Mouse (Mus musculus) heart, embryonic 13.5 days (tissue): ENCODE measurements around the gene Supt20. TPM values are rescaled to one million over a fixed set of nuclear protein-coding genes. Genes with fewer than 3 reads are reported as not detected.

Experiments used
- ATAC-seq: fragments of 200-750 bp; cut with Nextera tagmentation; 2 replicates; pipeline ENCODE4 v1.8.0; 2017; ENCODE audit warnings: moderate TSS enrichment; ENCODE audit not compliant: insufficient number of reproducible peaks, low FRiP score, low TSS enrichment; ENCODE audit errors: extremely low read depth
- H3K27ac ChIP-seq: fragments of 300-500 bp; sonication (generic); replicated peaks from 2 replicates; pipeline ENCODE4 v1.5.1; 2015; ENCODE audit warnings: moderate library complexity, mild to moderate bottlenecking, inconsistent platforms
- H3K27me3 ChIP-seq: fragments of 300-500 bp; sonication (generic); replicated peaks from 2 replicates; pipeline ENCODE4 v1.6.1; 2015; ENCODE audit warnings: mild to moderate bottlenecking, inconsistent platforms
- H3K36me3 ChIP-seq: fragments of 300-500 bp; sonication (generic); 2 replicates; pipeline ENCODE4 v1.6.1; 2015; ENCODE audit warnings: mild to moderate bottlenecking, inconsistent platforms
- H3K4me1 ChIP-seq: fragments of 300-500 bp; sonication (generic); 2 replicates; pipeline ENCODE4 v1.6.1; 2015; ENCODE audit warnings: inconsistent platforms
- H3K4me2 ChIP-seq: fragments of 300-500 bp; sonication (generic); 2 replicates; pipeline ENCODE4 v1.6.1; 2015; ENCODE audit warnings: inconsistent platforms, mild to moderate bottlenecking, moderate library complexity
- H3K4me3 ChIP-seq: fragments of 300-500 bp; sonication (generic); 2 replicates; pipeline ENCODE4 v1.5.1; 2015; ENCODE audit warnings: moderate library complexity, mild to moderate bottlenecking, inconsistent platforms
- H3K9ac ChIP-seq: fragments of 300-500 bp; sonication (generic); 2 replicates; pipeline ENCODE4 v1.6.1; 2015; ENCODE audit warnings: inconsistent platforms, mild to moderate bottlenecking, moderate library complexity
- H3K9me3 ChIP-seq: fragments of 300-500 bp; sonication (generic); 2 replicates; pipeline ENCODE4 v1.6.1; 2016; ENCODE audit warnings: inconsistent platforms
- WGBS: fragments of 180-500 bp; shearing (Covaris S2); methylation state at CpG from one replicate; pipeline ENCODE4 v1.1.7; 2015; ENCODE audit warnings: mixed read lengths; 5-methylcytosine and 5-hydroxymethylcytosine counted together
- polyA plus RNA-seq: library from polyadenylated mRNA; unstranded; fragments of >200 nt; fragmentation: Nextera tagmentation; extraction: Ambion mirVana; gene quantifications from 2 replicates; pipeline ENCODE4 v1.2.1, GENCODE M21; 2015

Gene Supt20
- polyA plus RNA-seq, 1 experiment from 2014 or later = 61.4 TPM

DNA sequence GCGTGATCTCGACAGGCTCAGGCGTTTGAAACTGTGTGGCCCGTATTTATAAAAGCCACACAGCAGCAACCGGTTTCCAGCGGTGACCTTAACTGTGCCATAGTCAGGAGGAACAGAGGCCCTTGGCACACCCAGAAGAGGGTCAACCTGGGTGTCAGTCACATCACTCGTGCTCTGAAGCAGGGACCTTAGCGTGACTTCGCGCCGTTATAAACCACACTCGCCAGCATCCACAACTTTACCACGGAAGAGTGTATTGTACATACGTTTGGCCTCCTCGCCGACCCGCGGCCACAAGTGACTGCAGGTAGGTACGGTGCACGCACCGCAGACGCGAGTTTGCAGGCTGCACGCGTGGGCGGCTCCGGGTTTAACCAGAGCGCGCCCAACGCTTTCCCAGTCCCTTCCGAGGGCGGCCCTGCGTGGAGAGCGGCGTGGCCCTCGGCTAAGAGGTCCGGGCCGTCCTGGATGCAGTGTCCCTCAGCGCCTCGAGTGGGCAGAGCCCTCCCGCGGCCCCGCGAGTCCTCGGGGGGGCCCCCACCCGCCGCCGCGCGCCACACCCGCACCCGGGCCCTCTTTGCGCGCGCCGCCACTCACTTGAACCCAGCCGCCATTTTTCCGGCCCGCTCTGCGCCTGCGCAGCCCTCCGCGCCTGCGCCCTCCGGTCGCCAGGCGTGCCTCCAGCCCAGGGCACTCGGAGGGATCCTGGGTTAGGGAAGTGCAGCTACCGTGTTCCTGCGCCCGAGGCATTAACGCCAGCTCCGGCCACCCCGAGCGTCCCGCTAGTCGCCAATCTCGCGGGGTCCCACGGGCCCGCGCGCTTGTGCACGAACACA lies 42.0 kb downstream of the Supt20 start:
- H3K4me3 ChIP-seq = peak overlapping the region; percentile 94
- ATAC-seq = peak; percentile 78
- peaks cover 52% of the 10 kb centered on the region for H3K36me3 ChIP-seq
- H3K9me3 ChIP-seq = no peaks in the 10 kb centered on the region
- H3K9ac ChIP-seq = peak overlapping the region; percentile 99
- H3K27me3 ChIP-seq = no peaks in the 10 kb centered on the region
- peaks cover 25% of the 10 kb centered on the region for H3K4me1 ChIP-seq
- peak overlapping the region; percentile 100 for H3K27ac ChIP-seq
- peak overlapping the region; percentile 88 for H3K4me2 ChIP-seq
- WGBS = under 1% methylated on average over 84 of the region's 84 CpGs

DNA sequence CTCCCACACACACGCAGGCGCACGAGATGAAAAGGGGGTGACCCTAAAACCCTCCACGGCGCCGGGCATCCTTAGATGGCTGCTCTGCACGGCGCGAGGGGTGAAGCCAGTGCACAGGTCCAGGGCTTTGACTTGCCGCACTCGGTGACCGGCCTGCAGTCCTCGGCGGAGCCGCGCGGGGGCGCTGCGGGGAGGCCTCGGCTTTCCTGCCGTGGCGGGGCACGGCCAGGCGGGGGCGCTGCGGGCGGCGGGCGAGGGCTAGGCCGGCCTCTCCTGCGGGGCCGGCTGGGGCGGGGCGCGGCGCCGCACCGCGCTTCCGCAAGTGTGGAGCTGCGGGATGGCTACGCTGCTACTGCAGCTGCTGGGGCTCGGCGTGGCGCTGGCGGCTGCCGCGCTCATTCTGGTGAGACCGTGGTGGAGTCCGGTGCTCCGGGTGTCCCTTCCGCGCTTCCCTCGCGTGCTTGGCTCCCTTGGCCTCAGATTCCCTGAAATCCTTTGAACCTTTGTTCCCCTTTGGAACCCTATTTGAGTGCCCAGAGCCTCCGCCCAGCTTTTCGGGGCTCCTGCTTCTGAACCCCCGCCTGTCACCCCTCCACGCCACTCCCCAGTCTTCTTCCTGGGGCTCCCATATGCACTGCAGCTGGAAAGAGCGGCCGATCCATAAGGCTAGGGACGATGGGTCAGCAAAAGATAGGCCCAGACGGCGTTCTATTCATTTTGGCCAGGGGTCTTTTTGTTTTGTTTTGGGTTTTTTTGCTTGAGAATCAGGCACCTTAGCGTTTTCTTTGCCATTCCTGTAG lies 42.8 kb downstream of the Supt20 start, which contains the start of the genes Exosc8 and Alg5:
TSS of gene Exosc8 (minus strand) at position 147 of the 800 bp plus-strand sequence.
TSS of gene Alg5 (plus strand) at position 293 of the 800 bp plus-strand sequence.
- Histone ChIP-seq H3K4me3 (peak within 1 kb of the TSS; percentile 94), H3K36me3 (peaks cover 52% of the 10 kb centered on the region), H3K4me1 (peaks cover 25% of the 10 kb centered on the region), H3K4me2 (peak within 1 kb of the TSS; percentile 88), H3K27me3 (no peaks in the 10 kb centered on the region), H3K9me3 (no peaks in the 10 kb centered on the region), H3K9ac (peak within 1 kb of the TSS; percentile 99), H3K27ac (peak within 1 kb of the TSS; percentile 100)
- ATAC-seq = peak; percentile 88
- under 1% methylated on average over 64 of the region's 65 CpGs for WGBS

DNA sequence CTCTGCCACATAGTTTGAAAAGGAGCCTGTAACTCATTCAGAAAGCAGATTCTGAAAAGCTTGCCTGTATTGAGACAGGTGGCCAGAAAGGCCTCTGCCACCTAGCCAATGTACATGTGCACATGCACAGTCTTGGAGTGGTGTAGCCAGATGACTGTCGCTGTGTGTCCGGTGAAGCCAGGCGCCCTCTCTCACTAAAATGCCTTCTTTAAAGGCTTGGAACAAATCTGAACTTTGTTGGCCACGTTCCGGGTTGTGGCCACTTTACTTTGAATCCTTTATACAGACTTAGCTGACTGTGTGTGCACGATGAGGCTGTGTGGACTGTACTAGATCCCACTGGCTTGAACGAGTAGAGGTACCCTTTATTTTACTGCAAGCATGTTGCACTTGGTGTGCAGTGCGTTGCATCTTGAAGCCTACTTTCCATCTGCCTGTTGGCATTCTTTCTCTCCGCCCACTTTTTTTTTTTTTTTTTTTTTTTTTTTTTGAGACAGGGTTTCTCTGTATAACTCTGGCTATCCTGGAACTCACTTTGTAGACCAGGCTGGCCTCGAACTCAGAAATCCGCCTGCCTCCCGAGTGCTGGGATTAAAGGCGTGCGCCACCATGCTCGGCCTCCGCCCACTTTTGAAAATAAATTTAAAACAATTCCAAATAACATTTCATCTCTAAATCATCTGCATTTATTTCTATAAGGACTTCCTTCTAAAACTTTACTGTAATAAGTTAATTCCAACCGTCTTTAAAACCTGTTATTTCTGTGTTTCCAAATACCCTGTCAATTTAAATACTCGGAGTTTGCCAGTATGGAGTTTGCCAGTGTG lies 43.7 kb downstream of the Supt20 start:
- H3K4me1 ChIP-seq = peaks cover 25% of the 10 kb centered on the region
- H3K9me3 ChIP-seq = no peaks in the 10 kb centered on the region
- 54% methylated on average over 18 of the region's 18 CpGs for WGBS
- ATAC-seq = no peak
- H3K36me3 ChIP-seq = peaks cover 52% of the 10 kb centered on the region
- peak overlapping the region; percentile 100 for H3K27ac ChIP-seq
- peak overlapping the region; percentile 94 for H3K4me3 ChIP-seq
- no peaks in the 10 kb centered on the region for H3K27me3 ChIP-seq
- peak overlapping the region; percentile 99 for H3K9ac ChIP-seq
- peak overlapping the region; percentile 88 for H3K4me2 ChIP-seq

DNA sequence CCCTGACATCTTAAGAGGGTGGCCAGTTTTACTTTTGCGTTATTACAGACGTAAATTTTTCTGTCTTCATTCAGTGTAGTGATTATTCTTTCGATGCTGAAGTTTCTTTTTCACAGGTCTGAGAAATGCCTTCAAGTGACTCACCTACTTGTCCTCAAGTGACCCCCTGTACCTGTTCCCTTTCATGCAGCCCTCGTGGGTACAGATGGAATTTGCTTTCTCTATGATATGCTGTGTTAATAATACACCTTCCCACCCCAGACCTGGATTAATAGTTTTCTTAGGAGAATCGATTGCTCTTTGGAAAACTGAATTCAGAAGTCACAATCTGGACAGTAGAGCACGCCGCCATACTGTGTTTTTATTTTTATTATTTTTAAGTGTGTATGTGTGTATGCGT lies 44.7 kb downstream of the Supt20 start:
- Histone ChIP-seq H3K27me3 (no peaks in the 10 kb centered on the region), H3K36me3 (peaks cover 53% of the 10 kb centered on the region), H3K4me1 (peaks cover 25% of the 10 kb centered on the region), H3K4me2 (no peak overlapping the region), H3K9ac (no peak overlapping the region), H3K9me3 (no peaks in the 10 kb centered on the region), H3K4me3 (no peak overlapping the region), H3K27ac (no peak overlapping the region)
- WGBS = 92% methylated on average over 8 of the region's 8 CpGs
- ATAC-seq = no peak

DNA sequence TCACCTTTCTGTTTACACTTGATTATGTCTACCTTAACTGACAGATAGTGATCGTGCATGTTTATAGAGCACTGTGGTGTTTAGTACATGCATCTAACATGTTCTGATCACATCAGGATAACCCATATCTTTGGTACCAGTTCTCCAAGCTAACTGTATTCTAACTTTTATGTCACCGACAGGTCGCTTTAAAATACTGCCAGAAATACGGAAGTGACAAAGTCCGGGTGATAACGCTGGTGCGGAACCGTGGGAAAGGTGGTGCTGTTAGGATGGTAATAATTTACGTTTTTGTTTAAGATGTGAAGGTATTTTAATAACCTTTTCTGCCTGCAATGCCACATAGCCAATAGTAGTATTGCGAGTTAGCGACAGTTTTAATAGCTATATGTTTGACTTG lies 49.4 kb downstream of the Supt20 start:
- no peaks in the 10 kb centered on the region for H3K9me3 ChIP-seq
- no peak overlapping the region for H3K4me3 ChIP-seq
- no peak for ATAC-seq
- peaks cover 88% of the 10 kb centered on the region for H3K36me3 ChIP-seq
- H3K4me2 ChIP-seq = no peak overlapping the region
- no peaks in the 10 kb centered on the region for H3K4me1 ChIP-seq
- H3K27ac ChIP-seq = no peak overlapping the region
- H3K9ac ChIP-seq = no peak overlapping the region
- 94% methylated on average over 11 of the region's 11 CpGs for WGBS
- H3K27me3 ChIP-seq = no peaks in the 10 kb centered on the region

DNA sequence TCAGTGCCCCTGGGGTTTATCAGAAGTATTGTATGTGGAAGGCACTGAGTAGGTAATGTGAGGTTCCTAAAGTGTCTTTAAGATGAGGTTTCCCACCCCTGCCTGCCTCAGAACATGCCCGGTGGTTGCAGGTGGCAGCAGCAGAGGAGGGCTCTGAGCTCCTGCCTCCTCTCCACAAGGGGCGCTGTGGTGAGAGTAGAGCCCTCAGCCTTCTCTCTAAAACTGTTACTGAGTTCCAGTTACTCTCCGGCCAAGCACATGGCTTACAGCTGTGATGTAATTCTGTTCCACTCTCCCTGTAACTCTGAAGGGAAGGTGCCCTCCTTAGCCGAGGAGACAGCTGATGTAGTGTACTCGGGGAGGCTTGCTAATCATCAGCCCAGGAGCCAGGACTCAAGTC lies 53.2 kb downstream of the Supt20 start:
- no peak overlapping the region for H3K9ac ChIP-seq
- peaks cover 100% of the 10 kb centered on the region for H3K36me3 ChIP-seq
- 0 out of 2 replicates have a peak, but pooled peaks cover 3% of the 10 kb centered on the region for H3K9me3 ChIP-seq
- ATAC-seq = no peak
- no peak overlapping the region for H3K4me3 ChIP-seq
- no peaks in the 10 kb centered on the region for H3K27me3 ChIP-seq
- H3K27ac ChIP-seq = no peak overlapping the region
- 62% methylated on average over 5 of the region's 5 CpGs for WGBS
- no peak overlapping the region for H3K4me2 ChIP-seq
- H3K4me1 ChIP-seq = no peaks in the 10 kb centered on the region

DNA sequence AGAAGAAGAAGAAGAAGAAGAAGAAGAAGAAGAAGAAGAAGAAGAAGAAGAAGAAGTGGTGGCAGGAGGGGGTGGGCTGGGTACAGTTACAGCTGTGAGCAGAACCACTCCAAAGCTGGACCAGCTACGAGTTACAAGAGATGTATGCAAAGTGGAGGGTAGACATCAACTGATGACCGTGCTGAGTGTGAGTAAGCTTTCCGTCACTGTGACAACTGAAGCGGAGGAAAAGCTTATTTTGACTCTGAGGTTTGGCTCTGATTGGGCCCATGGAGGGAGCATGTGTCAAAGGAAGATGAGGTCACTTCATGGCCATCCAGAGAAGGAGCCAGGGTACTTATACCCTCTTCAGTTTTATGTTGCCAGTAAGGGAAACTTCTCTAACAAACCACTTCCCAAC lies 60.8 kb downstream of the Supt20 start:
- Histone ChIP-seq H3K9me3 (0 out of 2 replicates have a peak, but pooled peaks cover 5% of the 10 kb centered on the region), H3K27me3 (no peaks in the 10 kb centered on the region), H3K4me1 (peaks cover 22% of the 10 kb centered on the region), H3K4me3 (no peak overlapping the region), H3K4me2 (no peak overlapping the region), H3K9ac (no peak overlapping the region), H3K27ac (no peak overlapping the region), H3K36me3 (peaks cover 36% of the 10 kb centered on the region)
- no peak for ATAC-seq
- 62% methylated on average over 4 of the region's 4 CpGs for WGBS

DNA sequence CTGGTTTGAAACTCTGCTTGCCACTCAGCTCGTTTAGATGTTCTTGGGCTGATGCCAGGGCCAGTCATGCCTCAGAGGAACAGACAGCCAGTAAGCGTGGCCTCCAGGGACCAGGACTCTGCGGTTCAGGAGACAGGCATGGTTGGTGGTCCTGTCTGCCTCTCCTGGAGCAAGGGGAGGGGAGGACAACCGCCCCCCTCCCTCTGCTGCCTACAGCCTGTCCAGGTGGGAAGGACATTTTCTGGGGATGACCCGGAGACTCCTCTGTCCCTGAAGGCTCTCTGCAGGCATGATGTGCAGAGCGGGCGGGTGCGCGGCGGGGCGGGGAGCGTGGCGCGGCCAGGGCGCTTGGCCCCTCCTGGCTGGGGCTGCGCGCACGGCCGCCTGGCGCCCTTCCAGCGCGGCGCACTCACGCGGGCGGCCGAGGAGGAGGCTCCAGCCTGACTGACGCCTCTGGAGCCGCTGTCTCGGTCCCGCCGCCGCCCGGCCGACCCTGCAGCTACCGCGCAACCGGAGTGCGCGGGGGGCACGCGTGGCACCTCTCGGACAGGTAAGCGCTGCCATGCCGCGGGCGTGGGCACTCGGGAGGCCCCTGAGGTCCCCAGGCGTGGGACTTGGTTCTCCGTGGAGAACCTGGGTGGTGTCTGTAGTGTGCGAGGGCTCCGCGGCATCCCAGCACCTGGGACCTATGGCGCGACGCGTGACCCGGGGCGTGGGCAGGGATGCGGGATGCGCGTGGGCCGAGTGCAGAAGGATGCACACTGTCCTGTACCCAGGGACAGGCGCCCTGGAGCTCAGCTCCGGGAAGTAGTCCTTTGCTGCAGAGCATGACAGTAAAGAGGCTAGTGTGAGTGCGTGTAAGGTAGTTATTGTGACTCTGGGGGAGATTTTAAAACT lies 62.8 kb downstream of the Supt20 start, which contains the start of gene Smad9:
TSS of gene Smad9 (plus strand) at position 438 of the 897 bp plus-strand sequence.
- H3K27me3 ChIP-seq = no peaks in the 10 kb centered on the region
- peak within 1 kb of the TSS; percentile 98 for H3K4me2 ChIP-seq
- H3K4me1 ChIP-seq = peaks cover 22% of the 10 kb centered on the region
- H3K9ac ChIP-seq = peak within 1 kb of the TSS; percentile 90
- H3K4me3 ChIP-seq = peak within 1 kb of the TSS; percentile 84
- peak within 1 kb of the TSS; percentile 90 for H3K27ac ChIP-seq
- H3K36me3 ChIP-seq = peaks cover 16% of the 10 kb centered on the region
- under 1% methylated on average over 63 of the region's 66 CpGs for WGBS
- H3K9me3 ChIP-seq = 0 out of 2 replicates have a peak, but pooled peaks cover 5% of the 10 kb centered on the region
- peak; percentile 69; the same call in 1 of the 2 replicates for ATAC-seq

DNA sequence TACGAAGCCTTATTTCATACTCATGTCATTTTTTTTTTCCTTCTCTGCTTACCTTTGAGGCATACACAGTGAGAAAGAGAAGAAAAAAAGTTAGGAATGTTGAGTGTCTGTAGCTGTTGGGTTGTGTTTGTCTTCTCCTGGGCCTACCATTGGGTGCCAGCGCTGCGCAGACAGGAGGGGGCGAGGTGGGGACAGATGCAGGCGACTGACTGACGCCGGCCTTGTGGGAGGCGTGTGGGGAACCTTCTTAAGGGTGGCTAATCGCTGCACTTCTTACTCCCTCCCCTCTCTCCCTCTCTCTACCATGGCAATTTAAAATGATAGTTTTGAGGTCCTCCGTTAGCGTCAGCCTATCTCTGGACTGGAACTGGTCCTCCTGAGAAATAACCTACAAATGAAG lies 63.5 kb downstream of the Supt20 start:
- under 1% methylated on average over 11 of the region's 11 CpGs for WGBS
- Histone ChIP-seq H3K4me3 (peak overlapping the region; percentile 84), H3K27me3 (no peaks in the 10 kb centered on the region), H3K4me1 (peaks cover 22% of the 10 kb centered on the region), H3K27ac (peak overlapping the region; percentile 90), H3K4me2 (peak overlapping the region; percentile 98), H3K9me3 (no peaks in the 10 kb centered on the region), H3K9ac (peak overlapping the region; percentile 90), H3K36me3 (peaks cover 9% of the 10 kb centered on the region)
- ATAC-seq = peak; percentile 42; the same call in 1 of the 2 replicates

DNA sequence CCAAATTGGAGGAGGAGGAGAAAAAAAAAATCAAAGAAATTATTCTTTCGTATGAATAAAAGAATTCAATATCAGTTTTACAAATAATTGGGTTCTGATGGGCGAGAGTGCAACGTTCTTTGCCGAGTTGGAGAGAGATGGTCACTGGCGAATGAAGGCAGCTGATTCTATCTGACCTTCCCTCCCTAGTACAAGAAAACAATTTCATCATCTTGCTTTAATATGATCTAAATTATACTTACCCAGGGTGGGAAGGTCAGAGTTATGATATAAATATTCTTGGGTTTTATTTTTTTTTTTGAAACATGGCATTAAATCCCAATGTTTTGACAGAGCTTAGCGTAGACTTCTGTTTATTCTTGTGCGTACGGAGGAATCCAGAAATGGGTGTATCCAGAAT lies 64.8 kb downstream of the Supt20 start:
- Histone ChIP-seq H3K27me3 (no peaks in the 10 kb centered on the region), H3K4me1 (peaks cover 24% of the 10 kb centered on the region), H3K9ac (no peak overlapping the region), H3K27ac (no peak overlapping the region), H3K9me3 (no peaks in the 10 kb centered on the region), H3K4me2 (peak overlapping the region; percentile 98), H3K36me3 (no peaks in the 10 kb centered on the region), H3K4me3 (peak overlapping the region; percentile 84; the same call in 1 of the 2 replicates)
- ATAC-seq = no peak
- WGBS = 79% methylated on average over 8 of the region's 8 CpGs
